Mouse (Mus musculus) central nervous system, embryonic 14 days (tissue): ENCODE results near the gene Gm49395. TPM values are rescaled to one million over a fixed set of nuclear protein-coding genes. Genes with fewer than 3 reads are reported as not detected.

ENCODE experiments used
- polyA plus RNA-seq: library from polyadenylated mRNA; depleted of rRNA; stranded (reverse); fragments of >200 nt; gene quantifications from 2 replicates; pipeline ENCODE4 v1.2.3, GENCODE M21; 2012; rRNA removed

The Gm49395 gene
- 1.00 and 1.0 TPM in 2 replicates for polyA plus RNA-seq

GRCm38 (mm10) chr13:115101355-115102191, at the start of gene Gm49395, which contains the start of gene Itga1:
Gm49395 (minus strand) TSS chr13:115101921.
Itga1 (minus strand) TSS chr13:115101964.

GRCm38 (mm10) chr13:115090069-115090976, 11.4 kb downstream of the Gm49395 start, which contains the start of gene Pelo:
Pelo (minus strand) TSS chr13:115090186.

Other genes starting within 250 kb of the Gm49395 start
- gene Itga2, start 169.8 kb downstream of the Gm49395 start, polyA plus RNA-seq = 1.5 and 2.1 TPM in 2 replicates
- 31.9 and 33.6 TPM in 2 replicates for gene Pelo, start 11.7 kb downstream of the Gm49395 start, polyA plus RNA-seq
- gene Itga1, start within 50 bp of the Gm49395 start, polyA plus RNA-seq = 3.1 and 3.5 TPM in 2 replicates